Mouse (Mus musculus): Measurements from ENCODE around the gene Arpc5l.

The Arpc5l gene

DNA sequence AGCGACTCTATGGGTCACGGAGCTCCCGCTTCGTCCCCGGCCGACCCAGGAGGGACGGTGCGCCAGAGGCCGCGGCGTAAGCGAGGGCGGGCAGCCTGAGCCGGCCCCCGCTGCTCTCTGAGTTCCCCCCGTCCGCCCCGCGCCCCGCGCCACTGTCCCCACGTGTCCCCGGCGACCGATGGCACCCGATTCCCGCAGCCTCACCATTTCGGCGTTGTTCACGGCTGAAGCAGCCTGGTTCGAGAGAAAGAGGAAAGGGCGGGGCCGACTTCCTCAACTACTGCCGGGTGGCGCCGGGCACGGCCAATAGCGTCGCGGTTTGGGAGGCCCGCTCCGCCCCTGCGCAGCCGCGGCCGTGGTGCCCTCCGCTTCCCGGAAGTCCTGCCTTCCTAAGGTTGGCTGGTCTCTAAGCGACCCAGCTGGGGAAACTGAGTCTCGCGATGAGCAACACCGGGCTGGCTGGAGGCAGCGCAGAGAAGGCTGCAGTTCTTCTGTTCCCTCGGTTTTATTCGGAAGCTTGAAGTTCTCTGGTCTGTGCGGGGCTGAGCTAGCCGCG lies at the start of gene Arpc5l:
Gene Arpc5l (plus strand): TSS at position 469 of the 556 bp plus-strand sequence.
- peak; percentile 89 for DNase-seq (ENCODE audit: low spot score)

DNA sequence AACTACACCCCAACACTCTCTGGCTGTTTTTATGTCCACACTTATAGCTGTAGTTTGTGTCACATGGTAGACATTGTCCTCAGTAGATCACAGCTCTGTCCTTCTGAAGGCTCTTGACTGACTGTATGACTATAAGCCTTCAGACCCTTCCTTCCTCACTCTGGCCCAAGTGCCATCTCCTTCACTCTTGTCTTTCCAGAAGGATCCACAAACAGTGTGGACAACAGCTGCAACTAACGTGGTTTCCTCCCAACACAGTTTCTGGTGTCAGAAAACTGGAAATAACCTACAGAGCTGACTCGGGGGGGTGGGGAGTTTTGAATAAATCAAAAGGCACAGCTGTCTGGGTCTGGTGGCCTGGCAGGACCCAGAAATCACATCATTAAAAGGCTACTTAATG lies 49.1 kb upstream of the Arpc5l start:
- no peak for DNase-seq (ENCODE audit: low spot score)

DNA sequence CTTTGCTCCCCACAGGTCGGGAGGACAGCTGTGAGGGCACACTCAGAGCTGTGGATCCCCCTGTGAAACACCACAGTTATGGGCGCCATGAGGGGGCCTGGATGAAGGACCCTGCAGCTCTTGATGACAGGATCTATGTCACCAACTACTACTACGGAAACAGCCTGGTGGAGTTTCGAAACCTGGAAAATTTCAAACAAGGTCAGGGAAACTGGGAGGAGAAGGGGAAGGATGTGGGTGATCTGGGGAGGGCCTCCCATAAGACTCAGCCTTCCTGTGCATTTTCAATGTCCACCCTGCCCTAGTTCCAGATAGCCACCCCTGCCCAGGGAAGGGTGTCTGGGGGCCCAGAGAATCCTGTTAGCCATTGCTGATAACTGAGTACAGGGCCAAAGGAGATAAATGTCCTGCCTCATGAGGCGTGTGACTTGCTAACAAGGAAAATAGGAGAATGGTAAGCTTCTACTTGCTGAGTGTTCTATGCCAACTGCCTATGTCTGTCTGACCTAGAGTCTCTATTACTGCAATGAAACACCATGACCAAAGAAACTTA lies 47.4 kb upstream of the Arpc5l start:
- no peak for DNase-seq (ENCODE audit: low spot score)

DNA sequence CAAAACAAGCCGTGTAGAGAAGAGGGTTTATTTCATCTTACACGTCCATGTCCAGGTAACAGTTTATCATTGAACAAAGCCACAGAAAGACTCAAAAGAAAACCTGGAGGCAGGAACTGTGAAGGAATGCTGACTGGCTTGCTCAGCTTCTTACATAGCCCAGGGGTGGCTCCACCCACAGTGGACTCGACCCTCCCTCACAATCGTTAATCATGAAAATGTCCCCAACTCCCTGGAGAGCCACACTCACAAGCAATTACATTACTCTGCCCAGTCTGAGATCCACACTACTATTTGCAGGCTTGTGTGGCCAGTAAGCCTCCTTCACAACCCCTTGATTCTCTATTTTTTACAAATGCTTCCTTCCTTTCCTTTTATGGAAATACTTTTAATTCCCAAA lies 41.0 kb upstream of the Arpc5l start:
- no peak for DNase-seq (ENCODE audit: low spot score)

DNA sequence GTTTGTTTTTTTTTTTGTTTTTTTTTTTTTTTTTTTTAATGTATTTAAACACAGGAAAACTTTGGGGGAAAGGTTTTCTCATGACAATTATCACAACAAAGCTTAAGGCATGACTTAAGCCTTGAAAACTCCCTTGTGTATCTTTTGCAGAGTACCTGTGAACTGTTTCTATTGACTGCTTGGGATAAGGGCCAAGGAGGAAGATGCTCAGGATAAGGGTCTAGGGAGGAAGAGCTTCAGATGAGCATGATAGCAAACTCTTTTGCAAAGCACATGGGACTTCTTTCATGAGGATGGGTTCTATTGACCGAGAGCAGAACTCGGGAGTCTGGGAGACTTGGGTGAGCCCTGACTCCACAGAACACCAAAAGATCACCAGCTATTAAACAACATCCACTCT lies 35.5 kb upstream of the Arpc5l start:
- no peak for DNase-seq (ENCODE audit: low spot score)

DNA sequence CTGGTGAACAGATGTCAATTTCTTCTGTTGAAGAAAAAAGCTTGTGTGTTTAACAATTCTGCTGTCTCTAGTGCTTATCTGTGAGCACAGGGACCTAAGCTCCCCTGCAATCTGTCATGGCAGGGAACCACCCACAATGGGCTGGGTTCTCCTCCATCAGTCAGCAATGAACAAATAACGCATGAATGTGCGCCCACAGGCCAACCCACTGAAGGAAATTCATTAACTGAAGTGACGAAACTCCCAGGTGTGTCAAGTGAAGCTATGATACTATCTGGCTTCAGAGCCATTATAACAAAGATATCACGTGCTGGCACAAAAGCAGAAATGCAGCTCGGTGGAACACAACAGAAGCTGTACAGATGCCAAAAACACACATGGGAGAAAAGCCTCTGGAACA lies 35.1 kb upstream of the Arpc5l start:
- DNase-seq (ENCODE audit: low spot score) = no peak

DNA sequence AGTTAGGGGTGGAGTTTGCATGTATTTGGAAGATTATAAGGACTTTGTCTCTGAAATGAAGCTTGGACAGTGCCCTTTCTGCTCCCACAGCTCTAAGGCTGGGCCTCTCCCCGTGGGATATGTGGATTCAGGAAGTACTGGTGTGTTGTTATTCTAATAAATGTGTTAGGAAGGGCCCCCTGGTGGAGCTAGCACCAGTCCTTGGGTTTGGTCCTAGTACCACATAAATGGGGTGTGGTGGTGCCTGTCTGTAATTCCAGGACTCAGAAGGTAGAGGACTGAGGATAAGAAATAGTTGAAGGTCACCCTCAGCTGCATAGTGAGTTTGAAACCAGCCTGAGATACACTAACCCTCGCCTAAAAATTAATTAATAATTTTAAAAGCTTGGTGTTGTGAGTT lies 31.9 kb upstream of the Arpc5l start:
- no peak for DNase-seq (ENCODE audit: low spot score)

DNA sequence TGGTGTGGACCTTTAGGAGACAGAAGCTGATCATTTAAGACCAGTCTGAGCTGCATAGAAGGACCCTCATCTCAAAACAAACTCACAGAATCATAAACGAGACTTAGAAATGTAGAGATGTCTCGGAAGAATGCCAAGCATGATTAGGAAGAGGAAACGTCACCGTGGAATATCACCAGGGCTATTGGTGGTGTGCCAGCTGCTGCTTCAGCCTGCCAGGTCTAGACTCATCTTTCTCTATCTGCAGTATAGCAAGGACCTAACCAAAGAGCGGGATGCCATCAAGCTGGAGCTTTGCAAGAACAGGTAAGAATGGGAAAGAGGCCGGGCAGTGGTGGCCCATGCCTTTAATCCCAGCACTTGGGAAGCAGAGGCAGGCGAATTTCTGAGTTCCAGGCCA lies 31.4 kb upstream of the Arpc5l start:
- DNase-seq (ENCODE audit: low spot score) = no peak

DNA sequence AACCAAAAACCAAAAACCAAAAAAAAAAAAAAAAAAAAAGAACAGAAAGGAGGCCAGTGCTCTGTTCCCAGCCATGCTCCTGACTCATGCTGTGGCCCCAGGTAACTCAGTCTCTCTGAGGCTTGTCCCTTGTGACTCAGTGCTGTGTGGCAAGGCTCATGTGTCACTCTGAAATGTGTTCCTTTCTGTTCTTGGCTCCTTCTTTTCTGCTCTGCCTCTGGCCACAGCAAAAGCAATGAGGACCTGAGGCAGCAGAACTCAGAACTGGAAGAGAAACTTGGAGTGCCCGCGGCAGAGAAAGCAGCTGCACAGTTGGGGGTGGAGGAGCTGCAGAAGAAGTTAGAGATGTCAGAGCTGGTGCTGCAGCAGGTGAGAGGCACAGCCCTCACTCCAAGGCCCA lies 31.0 kb upstream of the Arpc5l start:
- no peak for DNase-seq (ENCODE audit: low spot score)

DNA sequence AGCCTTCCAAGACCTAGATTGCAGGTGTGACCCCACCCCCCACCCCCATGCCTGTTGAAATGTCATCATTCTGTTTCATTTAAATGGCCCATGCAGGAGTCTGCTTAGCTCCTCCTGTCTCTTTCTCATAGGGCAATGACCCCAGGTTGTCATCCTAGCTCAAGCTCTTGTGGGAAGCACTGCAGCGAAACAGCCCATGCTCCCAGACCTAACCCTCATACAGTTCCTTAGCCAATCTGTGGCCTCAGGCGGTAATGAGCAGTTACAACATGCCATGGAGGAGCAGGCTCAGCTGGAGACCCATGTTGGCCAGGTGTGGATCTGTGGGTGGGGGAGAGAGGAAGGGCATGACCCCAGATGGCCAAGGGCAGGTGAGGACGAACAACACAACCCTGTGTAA lies 30.0 kb upstream of the Arpc5l start:
- DNase-seq (ENCODE audit: low spot score) = no peak

DNA sequence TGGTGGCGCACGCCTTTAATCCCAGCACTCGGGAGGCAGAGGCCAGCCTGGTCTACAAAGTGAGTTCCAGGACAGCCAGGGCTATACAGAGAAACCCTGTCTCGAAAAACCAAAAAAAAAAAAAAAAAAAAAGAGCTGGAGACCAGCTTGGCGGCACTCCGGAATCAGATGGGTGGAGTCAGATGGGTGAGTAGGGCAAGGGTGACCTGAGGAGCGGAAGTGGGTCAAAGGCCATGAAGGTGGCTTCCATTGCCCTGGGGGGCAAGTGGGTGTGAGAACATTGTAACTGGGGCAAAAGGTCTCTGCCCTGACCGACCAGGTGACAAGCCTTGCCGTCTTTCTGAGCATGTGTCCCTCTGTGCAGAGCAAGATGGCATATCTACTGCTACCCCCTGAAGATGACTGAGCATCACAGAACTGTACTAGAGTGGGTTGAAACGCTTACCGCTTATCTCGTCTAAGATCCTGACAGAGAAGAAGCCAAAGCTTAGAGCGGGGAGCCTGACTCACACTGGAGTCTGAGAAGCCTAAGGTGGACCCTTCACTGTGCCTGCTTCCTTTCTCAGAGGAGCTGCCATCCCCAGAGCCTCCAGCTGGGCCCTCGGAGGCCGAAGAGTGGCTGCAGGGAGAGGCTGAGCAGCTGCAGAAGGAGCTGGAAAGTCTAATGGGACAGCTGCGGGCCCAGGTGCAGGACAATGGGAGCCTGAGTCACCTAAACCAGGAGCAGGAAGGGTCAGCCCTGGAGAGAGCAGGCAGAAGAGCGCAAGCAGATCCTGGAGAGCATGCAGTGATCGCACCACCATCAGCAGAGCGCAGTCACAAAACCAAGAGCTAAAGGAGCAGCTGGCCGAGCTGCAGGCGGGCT lies 29.0 kb upstream of the Arpc5l start:
- no peak for DNase-seq (ENCODE audit: low spot score)

DNA sequence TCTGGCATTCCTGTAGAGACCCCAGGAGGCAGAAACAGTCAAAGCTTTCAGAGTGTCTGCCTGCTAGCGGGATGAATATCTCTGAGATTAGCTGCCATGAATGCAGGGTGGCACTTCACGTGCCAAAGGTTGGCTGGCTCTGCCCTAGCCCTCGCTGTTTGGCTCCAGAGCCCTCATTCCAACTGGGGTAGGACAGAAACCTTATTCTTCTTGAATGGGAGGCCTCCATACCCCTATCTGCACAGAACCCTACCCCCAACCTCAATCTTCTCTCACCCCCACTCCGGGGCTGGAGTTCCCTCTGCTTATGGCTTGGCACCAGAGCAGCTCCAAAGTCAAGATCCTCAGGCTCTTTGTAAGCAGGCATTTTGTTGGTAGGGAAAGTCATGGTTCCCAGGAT lies 27.3 kb upstream of the Arpc5l start:
- DNase-seq (ENCODE audit: low spot score) = no peak

DNA sequence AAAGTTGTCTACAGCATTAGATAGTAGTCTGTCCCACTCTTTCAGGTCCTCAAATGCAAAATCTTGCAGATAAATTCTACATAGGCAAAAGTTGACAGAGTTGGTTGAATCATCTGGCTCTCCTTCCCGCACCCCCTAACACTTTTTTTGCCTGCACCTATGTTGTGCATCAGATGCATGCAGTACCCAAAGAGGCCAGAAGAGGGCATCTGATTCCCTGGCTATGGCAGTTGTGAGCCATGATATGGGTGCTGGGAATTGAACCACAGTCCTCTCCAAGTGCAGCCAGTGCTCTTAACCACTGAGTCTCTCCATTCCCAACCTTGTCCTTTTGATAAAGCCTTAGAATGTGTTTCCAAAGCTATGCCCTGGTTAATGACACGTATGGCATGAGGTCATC lies 21.7 kb upstream of the Arpc5l start:
- DNase-seq (ENCODE audit: low spot score) = no peak

DNA sequence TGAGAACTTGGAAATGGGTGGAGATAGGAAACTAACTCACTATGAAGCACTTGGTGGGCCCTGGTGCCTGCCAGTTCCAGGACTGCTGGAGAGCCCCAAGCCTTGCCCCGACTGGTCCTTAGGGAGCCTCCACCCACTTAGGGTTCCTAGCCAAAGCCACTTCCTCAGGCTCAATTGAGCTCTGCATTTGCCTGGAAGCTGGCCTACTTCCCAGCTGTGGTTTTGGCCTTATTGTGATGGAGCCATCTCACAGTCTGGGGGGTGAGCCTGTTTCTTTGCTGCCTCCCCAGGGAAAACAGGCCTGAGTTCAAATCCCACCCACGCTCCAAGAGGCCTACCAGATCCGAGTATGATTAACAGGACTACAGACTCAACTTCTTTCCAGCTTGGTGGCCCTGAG lies 18.6 kb upstream of the Arpc5l start:
- no peak for DNase-seq (ENCODE audit: low spot score)

DNA sequence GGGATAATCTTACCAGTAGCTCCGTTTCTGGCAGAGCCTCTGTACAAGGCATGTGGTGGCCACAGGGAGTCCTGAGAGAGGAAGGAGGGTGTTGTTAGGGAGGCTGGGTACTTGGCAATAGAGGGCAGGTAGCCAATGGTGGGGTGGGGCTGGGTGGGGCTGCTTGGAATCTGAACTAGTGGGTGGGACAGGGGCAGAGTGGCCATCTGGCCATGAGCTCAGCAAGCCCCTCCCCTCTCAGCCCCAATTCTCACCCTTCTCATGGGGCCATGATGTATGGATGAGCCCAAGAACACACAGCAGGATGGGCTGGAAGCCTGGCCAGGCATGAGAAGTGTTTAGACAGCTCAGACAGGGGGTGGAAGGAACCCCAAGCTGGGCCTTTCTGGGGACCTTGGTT lies 17.8 kb upstream of the Arpc5l start:
- no peak for DNase-seq (ENCODE audit: low spot score)

DNA sequence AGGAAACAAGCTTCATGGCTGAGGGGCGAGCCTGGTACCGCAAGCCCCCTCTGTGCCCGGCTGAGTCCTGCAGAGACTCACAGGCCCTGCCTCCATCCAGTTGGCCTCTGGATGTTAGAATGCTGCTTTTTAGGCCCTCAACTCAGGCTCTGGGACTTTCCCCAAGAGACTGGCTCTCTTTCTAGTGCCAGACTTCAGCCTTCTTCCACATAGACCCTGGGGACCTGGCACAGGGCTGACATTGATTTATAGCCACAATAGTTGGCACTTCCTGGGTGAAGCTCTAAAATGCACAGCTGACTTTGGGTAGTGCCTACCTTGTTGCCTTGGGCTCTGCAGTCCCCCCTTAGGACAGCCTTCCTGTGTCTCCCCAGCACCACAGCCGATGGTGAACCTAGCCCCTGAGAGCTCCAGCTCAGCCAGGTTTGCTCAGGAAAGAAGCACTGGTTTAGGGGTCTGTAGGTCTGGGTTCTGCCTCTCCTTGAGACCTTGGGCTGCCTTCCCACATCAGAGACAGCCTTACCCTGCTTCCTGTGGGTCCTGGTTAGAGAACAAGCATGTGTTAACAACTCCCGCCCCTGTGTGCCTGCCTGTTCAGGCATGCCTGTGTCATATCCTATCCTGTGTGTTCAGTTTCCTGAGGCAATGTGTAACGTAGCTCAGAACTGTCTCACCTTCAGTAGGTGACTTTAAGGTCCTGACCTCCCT lies 17.2 kb upstream of the Arpc5l start:
- no peak for DNase-seq (ENCODE audit: low spot score)

DNA sequence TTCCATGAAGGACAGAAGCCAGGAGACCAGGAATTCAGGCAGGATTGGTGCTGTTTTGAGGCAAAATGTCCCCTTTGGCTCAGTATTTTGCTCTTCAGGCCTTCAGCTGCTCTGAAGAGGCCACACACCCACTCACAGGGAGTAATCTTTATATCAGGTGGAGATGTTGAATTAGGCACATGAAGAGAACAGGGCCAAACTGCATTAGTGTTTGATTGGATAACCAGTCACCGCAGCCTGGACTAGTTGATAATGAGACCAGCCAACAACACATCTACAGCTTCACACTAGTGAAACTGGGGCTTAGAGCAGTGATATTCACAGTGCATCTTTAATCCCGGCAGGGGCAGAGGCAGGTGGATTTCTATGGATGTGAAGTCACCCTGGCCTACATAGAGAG lies 16.2 kb upstream of the Arpc5l start:
- DNase-seq (ENCODE audit: low spot score) = no peak

DNA sequence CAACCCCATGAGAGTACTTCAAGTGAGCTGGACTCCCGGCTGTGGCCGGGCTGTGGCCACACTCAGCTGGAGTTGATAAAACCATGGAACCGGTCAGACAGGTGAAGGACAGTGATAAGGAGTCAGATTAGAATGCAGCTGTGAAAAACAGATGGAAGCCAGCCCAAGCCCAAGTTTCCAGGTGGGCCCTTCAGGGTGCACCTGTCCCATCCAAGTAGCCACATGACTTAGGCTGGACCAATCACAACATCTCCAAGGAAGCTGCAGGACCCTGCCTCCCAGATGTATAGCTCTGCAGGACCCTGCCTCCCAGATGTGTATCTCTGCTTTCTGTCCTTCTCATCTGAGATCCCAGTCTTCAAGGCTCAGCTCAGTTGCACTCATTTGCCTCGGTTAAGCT lies 13.1 kb upstream of the Arpc5l start:
- no peak for DNase-seq (ENCODE audit: low spot score)

DNA sequence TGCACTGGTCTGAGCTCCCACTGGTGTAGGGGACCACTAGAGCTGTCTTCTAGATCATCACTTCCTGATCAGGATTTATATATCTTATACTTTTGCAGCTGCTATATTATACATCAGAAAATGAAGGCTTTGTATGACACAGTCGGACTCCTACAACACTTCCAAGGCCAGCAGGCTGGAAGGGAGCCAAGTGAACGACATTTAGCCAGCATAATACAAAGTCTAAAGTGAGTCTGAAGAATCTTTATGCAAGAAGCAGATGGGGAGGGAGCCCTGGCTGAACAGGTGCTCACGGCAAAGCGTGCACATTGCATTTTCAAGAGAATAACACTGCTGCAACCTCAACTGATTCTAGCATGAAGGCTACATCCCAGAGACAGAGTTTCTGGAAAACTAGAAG lies 12.7 kb upstream of the Arpc5l start:
- no peak for DNase-seq (ENCODE audit: low spot score)

DNA sequence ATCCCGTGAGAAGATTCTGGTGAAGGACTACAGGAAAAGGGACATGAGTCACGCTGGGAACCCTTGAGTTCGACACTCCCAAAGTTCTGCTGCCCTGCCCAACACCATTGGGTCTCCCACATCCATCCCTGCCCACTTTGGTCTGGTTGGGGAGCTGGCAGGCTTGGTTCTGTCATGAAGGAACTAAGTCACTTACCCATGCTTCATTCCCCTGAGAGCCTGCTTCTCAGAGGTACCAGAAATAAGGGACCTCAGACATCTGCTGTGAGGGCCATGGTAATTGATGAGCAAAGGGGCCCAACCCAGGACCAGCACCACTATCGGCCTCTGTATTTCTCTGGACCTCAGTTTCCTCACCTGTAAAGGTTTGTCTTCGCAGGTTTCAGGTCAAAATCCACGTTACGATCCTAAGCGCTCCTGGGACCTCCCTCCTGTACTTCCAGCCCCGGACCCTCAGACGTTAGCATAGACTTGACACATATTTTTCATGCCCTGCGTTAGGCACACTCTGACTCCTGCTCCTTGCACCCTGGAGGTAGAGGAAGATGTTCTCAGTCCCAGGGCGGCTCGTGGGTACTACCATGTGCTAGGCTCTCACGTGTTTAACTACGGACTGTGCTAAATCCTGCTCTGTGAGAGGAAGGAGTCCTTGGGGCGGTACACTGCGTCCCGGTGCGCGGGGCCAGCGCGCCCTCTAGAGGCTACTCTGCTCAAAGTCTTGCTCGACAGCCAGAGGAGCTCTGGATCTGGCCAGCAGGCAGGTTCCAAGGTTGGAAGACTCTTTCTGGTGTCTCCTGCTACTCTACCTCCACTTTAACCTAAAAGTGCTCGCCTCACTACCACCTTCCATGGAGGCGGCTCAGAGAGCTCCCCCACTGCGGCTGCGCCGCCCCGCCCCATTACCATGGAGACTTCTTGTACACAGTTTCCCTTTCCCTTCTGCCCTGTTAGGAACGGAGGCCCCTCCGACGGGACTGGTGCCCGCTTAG lies 7.5 kb upstream of the Arpc5l start, which contains the start of gene Wdr38:
Gene Wdr38 (plus strand): TSS at position 91 of the 989 bp plus-strand sequence.
- DNase-seq (ENCODE audit: low spot score) = peak; percentile 88

DNA sequence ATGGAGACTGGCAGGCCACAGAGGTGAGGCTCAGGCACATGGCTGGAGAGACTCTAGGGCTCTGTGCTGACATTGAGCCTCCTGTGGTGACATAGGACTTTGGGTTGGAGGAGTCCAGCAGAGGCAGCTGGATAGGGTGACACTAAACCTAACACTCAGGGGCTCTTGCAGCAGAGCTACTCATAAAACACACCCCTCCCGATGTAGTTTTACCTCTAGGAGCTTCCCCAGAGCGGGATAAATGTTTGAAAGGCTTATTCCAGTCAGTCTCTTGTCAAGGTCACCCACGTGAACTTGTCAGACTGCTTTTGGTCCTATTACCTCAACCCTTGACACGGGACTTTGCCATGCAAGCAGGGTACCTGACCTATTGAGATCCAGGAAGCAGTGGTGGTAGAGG lies 5.8 kb upstream of the Arpc5l start:
- DNase-seq (ENCODE audit: low spot score) = no peak

Data from yolk sac, embryonic 10.5 days (tissue).